Mouse (Mus musculus): ENCODE results near the gene Bsdc1. TPM values are rescaled to one million over a fixed set of nuclear protein-coding genes. Genes with fewer than 3 reads are reported as not detected.
A peak's percentile ranks its signal among the peaks of the same experiment; 100 is the strongest.

Gene Bsdc1
- polyA plus RNA-seq, 1 experiment from 2014 or later: 25.6 TPM

DNA sequence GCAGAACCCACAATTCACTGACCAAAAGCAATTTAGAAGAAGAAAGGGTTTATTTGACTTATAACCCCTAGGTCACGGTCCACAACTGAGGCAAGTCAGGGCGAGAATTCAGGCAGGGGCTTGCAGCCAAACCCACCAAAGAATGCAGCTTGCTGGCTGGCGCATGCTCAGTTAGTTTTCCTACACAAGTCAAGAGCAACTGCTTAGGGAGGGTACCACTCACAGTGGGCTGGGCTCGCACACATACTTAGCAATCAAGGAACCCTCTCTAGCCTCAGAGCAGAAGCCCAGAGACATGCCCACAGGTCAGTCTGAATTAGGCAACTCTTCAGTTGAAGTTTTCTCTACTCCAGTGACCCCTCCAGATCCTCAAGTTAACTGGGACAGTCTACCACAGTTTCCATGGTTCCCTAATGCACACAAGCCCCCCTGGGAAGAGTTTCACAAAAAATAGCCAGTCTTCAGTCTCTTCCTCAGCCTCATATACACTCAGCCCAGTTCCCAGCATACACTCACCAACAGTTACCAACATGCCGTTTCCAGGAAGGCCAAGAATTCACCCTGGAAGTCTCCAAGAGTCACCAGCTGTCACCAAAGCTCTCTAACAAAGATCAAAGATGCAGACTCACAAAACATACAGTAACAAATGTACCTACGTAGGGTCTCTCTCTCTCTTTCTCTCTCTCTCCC, 49.5 kb downstream of the Bsdc1 start:
- H3K4me1 ChIP-seq (replicated peaks; ENCODE audit: insufficient read depth, low read length): 0 out of 2 replicates have a peak, but pooled peaks cover 3% of the 10 kb centered on the region
- no peak for TF ChIP-seq CTCF (IDR thresholded peaks at IDR 0.05; ENCODE audit: low read depth)
- no peak overlapping the region for H3K4me2 ChIP-seq (ENCODE audit: low read length)
- H3K4me3 ChIP-seq (replicated peaks; ENCODE audit: low read depth, low read length): no peak overlapping the region
- no peaks in the 10 kb centered on the region for H3K9me3 ChIP-seq (replicated peaks; ENCODE audit: low read length)
- WGBS: 59% methylated on average over 6 of the region's 6 CpGs
- H3K36me3 ChIP-seq (ENCODE audit: insufficient read depth, low read length): no peaks in the 10 kb centered on the region
- ATAC-seq (replicated peaks; ENCODE audit: low FRiP score, low read depth) (no peak), DNase-seq (ENCODE audit: low spot score) (no peak)
- H3K27me3 ChIP-seq (ENCODE audit: insufficient read depth, low read length): no peaks in the 10 kb centered on the region
- H3K9ac ChIP-seq (ENCODE audit: low read depth, low read length): no peak overlapping the region
- no peak overlapping the region for H3K27ac ChIP-seq

DNA sequence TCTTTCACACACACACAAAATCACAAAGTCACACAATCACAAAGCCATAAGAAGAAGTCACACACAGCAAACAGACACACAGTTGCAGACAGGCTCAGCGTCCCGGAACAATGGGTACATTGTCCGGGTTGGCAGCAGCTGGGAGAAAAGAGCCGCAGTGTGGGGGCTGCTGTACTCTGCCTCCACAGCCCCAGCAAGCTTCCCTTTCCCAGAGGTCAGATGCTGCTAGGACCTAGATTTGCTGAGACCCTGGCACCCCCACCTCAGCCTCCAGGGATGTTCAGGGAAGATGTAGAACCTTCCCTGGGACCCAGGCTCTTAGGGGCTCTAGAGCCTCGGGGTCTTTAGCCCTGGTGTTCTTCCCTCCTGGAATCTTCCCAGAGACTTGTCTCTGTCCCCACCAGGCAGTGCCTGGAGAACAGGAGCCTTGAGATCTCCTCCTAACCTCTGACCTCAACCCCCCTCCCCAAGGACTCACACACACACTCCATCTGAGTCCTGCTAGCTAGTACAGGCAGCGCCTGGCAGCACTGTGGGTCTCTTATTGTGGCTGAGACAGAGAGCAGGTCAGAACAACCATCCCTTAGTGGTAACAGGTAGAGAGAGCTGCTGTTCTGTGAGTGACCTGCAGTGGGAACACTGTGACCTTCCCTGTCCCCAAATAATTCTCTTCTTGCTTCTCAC, 50.2 kb downstream of the Bsdc1 start:
- Histone ChIP-seq H3K27ac (no peak overlapping the region), H3K4me3 (replicated peaks; ENCODE audit: low read depth, low read length) (no peak overlapping the region), H3K9me3 (replicated peaks; ENCODE audit: low read length) (no peaks in the 10 kb centered on the region), H3K27me3 (ENCODE audit: insufficient read depth, low read length) (no peaks in the 10 kb centered on the region), H3K4me2 (ENCODE audit: low read length) (no peak overlapping the region), H3K4me1 (replicated peaks; ENCODE audit: insufficient read depth, low read length) (0 out of 2 replicates have a peak, but pooled peaks cover 3% of the 10 kb centered on the region), H3K9ac (ENCODE audit: low read depth, low read length) (no peak overlapping the region), H3K36me3 (ENCODE audit: insufficient read depth, low read length) (no peaks in the 10 kb centered on the region)
- TF ChIP-seq CTCF (IDR thresholded peaks at IDR 0.05; ENCODE audit: low read depth): no peak
- WGBS: 47% methylated on average over 6 of the region's 6 CpGs
- no peak for ATAC-seq (replicated peaks; ENCODE audit: low FRiP score, low read depth)
- DNase-seq (ENCODE audit: low spot score): no peak

DNA sequence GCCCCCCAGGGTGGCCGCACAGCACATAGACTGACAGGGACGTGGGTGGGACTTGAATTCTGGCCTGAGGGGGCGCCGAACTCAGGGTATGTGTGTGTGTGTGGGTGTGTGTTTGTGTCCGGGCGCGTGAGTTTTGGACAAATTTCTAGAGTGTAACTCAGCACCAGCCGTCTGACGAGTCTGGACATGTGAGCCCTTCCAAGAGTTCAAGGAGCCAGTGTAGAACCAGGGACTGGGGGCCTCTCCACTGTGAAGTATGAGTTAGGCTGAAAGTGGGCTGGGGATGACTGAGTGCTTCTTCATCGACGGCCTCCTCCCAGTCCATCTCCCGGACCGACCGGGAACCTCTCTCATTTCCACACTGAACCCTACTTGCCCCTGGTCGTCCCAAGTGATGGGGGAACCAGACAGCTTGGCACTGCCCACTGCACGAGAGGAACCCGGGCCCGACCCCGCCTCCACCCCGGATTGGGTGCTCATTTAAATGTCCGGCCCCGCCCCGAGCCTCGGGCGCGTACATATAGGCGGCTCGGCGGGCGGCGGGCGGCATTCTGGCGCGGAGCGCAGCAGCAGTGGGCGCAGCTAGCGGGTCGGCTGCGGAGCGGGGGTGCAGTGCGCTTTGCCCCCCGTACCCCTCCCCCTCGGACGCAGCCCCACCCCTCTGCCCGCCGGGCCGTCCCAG, 51.8 kb downstream of the Bsdc1 start, which contains the start of gene Marcksl1:
Gene Marcksl1 (plus strand): TSS at position 496 of the 682 bp plus-strand sequence.
- H3K4me2 ChIP-seq (ENCODE audit: low read length): peak within 1 kb of the TSS; percentile 70
- H3K36me3 ChIP-seq (ENCODE audit: insufficient read depth, low read length): no peaks in the 10 kb centered on the region
- TF ChIP-seq CTCF (IDR thresholded peaks at IDR 0.05; ENCODE audit: low read depth): no peak; the same call in 1 of the 2 replicates
- H3K27me3 ChIP-seq (ENCODE audit: insufficient read depth, low read length): no peaks in the 10 kb centered on the region
- H3K4me3 ChIP-seq (replicated peaks; ENCODE audit: low read depth, low read length): peak within 1 kb of the TSS; percentile 79
- 7% methylated on average over 28 of the region's 47 CpGs for WGBS
- H3K9me3 ChIP-seq (replicated peaks; ENCODE audit: low read length): no peaks in the 10 kb centered on the region
- peak within 1 kb of the TSS; percentile 92 for H3K27ac ChIP-seq
- 0 out of 2 replicates have a peak, but pooled peaks cover 3% of the 10 kb centered on the region for H3K4me1 ChIP-seq (replicated peaks; ENCODE audit: insufficient read depth, low read length)
- peak; percentile 91 for DNase-seq (ENCODE audit: low spot score)
- peak; percentile 82 for ATAC-seq (replicated peaks; ENCODE audit: low FRiP score, low read depth)
- peak within 1 kb of the TSS; percentile 99 for H3K9ac ChIP-seq (ENCODE audit: low read depth, low read length)

DNA sequence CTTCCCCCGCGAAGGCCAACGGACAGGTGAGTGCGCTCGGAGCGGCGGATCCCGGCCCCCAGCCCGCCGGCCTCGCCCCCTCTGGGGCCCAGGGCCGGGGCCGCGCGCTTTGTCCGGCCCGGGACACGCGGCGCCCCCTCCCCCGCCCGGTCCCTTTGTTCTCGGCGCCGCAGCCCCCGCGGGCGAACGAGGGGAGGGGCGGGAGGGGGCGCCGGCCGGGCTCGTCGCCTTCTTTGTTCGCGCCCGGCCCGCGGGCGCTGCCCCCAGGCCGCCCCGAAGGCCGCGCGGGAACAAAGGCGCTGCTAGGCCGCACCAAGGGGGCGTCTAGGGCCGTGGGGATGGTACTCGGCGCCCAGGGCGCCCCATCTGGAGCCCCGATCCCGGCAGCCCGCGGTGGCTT, 52.5 kb downstream of the Bsdc1 start:
- Histone ChIP-seq H3K4me3 (replicated peaks; ENCODE audit: low read depth, low read length) (peak overlapping the region; percentile 79), H3K27me3 (ENCODE audit: insufficient read depth, low read length) (no peaks in the 10 kb centered on the region), H3K4me2 (ENCODE audit: low read length) (peak overlapping the region; percentile 70), H3K9me3 (replicated peaks; ENCODE audit: low read length) (no peaks in the 10 kb centered on the region), H3K4me1 (replicated peaks; ENCODE audit: insufficient read depth, low read length) (0 out of 2 replicates have a peak, but pooled peaks cover 3% of the 10 kb centered on the region), H3K36me3 (ENCODE audit: insufficient read depth, low read length) (no peaks in the 10 kb centered on the region), H3K27ac (peak overlapping the region; percentile 92), H3K9ac (ENCODE audit: low read depth, low read length) (peak overlapping the region; percentile 99)
- ATAC-seq (replicated peaks; ENCODE audit: low FRiP score, low read depth): peak; percentile 11; the same call in 1 of the 2 replicates
- DNase-seq (ENCODE audit: low spot score): no peak
- under 1% methylated on average over 36 of the region's 57 CpGs for WGBS
- no peak for TF ChIP-seq CTCF (IDR thresholded peaks at IDR 0.05; ENCODE audit: low read depth)

DNA sequence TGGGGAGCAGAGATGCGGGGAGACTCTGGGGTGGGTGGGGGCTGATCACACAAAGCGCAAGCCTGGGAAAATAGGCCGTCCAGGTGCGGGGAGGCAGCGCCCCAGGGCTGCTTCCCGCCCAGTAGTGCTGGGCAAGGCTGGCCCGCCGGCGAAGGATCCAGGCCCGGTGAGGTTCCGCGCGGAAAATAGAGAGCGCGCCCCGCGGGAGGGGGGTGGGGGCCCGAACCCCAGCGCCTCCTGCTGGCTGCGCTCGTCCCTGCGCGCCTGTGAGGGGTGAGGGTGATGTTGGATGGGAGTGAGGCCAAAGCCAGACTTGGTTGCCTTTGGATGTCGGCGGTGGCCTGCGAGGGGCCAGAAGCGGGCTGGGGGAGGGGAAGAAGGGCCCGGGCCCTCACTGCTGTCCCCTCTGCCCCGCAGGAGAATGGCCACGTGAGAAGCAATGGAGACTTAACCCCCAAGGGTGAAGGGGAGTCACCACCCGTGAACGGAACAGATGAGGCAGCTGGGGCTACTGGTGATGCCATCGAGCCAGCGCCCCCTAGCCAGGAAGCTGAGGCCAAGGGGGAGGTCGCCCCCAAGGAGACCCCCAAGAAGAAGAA, 53.0 kb downstream of the Bsdc1 start:
- under 1% methylated on average over 33 of the region's 35 CpGs for WGBS
- Histone ChIP-seq H3K27me3 (ENCODE audit: insufficient read depth, low read length) (no peaks in the 10 kb centered on the region), H3K4me3 (replicated peaks; ENCODE audit: low read depth, low read length) (peak overlapping the region; percentile 79), H3K4me1 (replicated peaks; ENCODE audit: insufficient read depth, low read length) (0 out of 2 replicates have a peak, but pooled peaks cover 3% of the 10 kb centered on the region), H3K9me3 (replicated peaks; ENCODE audit: low read length) (no peaks in the 10 kb centered on the region), H3K36me3 (ENCODE audit: insufficient read depth, low read length) (no peaks in the 10 kb centered on the region), H3K9ac (ENCODE audit: low read depth, low read length) (peak overlapping the region; percentile 99), H3K27ac (peak overlapping the region; percentile 92), H3K4me2 (ENCODE audit: low read length) (peak overlapping the region; percentile 70)
- peak; percentile 68 for DNase-seq (ENCODE audit: low spot score)
- peak; percentile 81 for TF ChIP-seq CTCF (IDR thresholded peaks at IDR 0.05; ENCODE audit: low read depth)
- ATAC-seq (replicated peaks; ENCODE audit: low FRiP score, low read depth): peak; percentile 47

DNA sequence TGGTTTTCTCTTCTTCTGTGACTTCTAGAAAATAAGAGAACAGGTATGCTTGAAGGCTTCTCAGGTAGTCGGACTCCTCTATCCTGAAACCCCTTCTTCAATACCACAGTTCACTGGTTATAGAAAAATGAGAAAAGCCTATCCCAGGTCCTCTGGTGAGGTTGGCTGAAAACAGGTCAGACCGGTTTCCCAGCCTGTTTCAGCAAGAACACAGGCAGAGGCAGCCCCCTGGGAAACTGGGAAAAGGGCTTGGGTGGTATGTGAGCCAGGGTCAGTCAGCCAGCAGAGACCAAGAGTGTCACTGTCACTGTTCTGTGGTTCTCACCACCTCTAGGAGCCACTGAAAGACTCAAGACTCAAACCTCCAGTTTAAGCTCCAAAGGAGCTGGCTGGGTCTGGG, 55.5 kb downstream of the Bsdc1 start:
- Histone ChIP-seq H3K9me3 (replicated peaks; ENCODE audit: low read length) (no peaks in the 10 kb centered on the region), H3K4me3 (replicated peaks; ENCODE audit: low read depth, low read length) (no peak overlapping the region), H3K4me1 (replicated peaks; ENCODE audit: insufficient read depth, low read length) (no peaks in the 10 kb centered on the region), H3K27ac (peak overlapping the region; percentile 65), H3K4me2 (ENCODE audit: low read length) (no peak overlapping the region), H3K9ac (ENCODE audit: low read depth, low read length) (no peak overlapping the region), H3K36me3 (ENCODE audit: insufficient read depth, low read length) (peaks cover 21% of the 10 kb centered on the region), H3K27me3 (ENCODE audit: insufficient read depth, low read length) (no peaks in the 10 kb centered on the region)
- DNase-seq (ENCODE audit: low spot score) (peak; percentile 34), ATAC-seq (replicated peaks; ENCODE audit: low FRiP score, low read depth) (no peak; the same call in 1 of the 2 replicates)
- WGBS: 31% methylated on average over 2 of the region's 2 CpGs
- TF ChIP-seq CTCF (IDR thresholded peaks at IDR 0.05; ENCODE audit: low read depth): no peak

Measured in kidney, postnatal 0 days (tissue).